Mouse (Mus musculus) MN1 (cell line): ENCODE data around the gene Mcu.

ENCODE experiments used
- DNase-seq: peaks from one replicate; pipeline ENCODE4 v3.0.0-alpha.2; 2016; ENCODE audit warnings: low spot score

The Mcu gene

DNA sequence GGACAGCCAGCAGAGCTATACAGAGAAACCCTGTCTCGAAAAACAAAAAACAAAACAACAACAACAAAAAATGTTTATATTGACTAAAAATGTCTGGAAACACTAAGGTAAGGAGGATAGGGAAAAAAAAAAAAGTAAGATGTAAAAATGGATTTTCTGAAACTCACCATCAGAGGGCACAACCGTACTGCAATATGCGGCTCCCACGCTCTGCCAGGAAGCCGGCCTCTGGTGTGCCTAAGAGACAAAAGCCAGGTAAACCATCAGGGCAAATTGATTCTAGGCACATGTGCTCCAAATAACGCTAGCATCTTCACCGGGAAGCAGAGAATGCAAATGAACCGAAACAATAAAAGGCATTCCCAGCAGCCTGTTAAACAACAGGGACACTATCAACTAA lies 125.6 kb downstream of the Mcu start:
- no peak for DNase-seq

DNA sequence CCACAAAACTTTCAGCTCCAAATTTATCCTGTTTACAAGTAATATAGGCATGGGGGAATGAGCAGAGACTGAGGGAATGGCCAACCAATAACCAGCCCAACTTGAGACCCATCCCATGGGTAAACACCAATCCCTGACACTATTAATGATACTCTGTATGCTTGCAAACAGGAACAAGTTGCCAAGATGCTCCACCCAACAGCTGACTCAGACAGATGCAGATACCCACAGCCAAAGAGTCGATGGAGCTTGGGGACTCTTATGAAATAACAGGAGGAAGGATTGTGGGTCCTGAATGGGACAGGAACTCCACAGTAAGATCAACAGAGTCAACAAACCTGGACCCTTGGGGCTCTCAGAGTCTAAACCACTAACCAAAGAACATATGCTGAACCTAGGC lies 127.1 kb downstream of the Mcu start:
- no peak for DNase-seq

DNA sequence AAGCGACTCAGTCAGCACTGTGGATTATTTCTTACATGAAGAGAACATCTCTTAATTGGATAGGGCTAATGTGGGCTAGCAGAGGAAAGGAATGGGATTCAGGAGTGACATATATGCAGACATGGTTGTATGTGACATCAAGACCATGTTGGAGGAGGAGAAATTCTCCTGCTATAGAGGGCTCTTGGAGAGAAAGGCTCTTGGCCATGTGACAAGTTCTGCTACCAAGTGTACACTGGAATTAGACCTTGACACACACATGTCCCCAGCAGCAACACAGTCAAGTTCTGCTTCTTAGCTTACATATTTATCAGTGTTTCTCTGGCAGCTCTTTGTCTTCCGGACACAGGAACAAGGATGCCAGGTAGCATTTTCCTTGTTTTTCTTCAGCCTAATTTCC lies 129.1 kb downstream of the Mcu start:
- DNase-seq, result no peak

DNA sequence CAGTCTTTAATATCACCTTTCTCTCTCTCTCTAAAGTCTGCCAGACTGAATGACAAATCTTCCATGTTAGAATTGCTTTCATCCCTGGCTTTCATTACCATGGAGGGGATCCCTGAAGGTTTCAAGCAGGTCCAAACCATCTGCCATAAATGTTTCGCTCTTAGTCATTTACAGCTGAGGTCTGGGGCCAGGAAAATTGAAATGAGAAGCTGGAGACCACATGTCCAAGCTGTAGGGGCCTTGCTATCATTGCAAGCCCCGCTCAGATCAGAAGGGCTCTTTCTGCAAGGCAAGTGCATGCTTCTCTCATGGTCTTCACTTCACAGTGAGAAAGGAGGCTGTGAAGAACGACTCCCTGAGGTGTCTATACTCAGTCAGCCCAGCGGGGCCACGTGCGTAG lies 132.2 kb downstream of the Mcu start:
- DNase-seq, result no peak

DNA sequence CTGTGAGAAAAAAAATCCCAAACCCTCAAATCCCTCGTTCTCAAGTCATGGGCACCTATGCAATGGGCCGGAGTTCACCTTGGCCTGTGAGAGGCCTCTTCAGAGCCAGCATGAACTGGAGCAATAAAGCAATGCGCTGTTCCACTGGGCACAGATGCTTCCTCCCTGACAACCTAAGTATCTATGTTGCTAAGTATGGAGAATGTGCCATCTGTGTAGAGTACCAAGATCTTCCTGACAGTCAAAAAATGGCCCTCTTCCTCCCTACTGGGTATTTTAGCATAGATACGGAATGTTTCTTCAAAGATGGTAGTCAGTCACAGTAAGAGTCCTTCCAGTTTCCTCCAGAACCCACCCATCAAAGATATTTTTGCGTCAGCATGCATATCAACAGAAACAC lies 135.1 kb downstream of the Mcu start:
- DNase-seq, result no peak

DNA sequence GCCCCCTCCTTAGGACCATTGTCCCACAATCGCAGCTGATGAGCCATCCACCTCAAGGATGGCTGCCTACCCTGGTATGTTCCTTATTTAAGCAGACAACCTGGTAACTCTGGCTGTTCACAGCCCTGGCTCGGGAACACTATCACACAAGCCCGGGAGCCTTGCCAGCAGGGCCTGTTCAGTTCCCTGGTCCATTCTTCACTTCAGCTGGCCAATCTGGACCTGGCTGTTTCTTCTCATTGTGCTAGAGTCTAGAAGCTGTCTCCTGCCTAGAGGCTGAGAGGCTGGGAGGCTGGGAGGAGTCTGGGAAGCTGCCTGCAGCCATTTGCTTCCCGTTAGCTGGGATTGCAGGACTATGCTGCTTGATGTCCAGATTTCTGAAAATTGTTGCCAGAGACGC lies 146.0 kb downstream of the Mcu start:
- no peak for DNase-seq

DNA sequence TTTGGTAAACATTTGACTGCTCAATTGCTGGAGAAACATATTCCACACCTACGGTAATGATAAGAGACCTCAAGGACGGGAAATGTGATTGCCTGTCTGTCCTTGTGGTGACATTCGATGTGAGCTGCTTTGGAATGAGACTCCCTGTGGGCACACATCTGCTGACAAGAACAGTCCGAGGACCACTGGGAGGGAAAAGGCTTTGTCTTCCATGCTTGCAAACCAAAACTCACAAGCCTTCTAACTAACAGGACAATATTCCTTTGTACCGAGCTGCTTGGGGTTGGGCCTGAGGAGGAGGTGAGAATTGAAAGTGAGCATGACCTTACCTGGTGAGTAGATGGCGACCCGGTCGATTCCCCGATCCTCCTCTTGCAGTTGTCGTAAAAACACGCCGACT lies 149.2 kb downstream of the Mcu start:
- DNase-seq, result no peak

DNA sequence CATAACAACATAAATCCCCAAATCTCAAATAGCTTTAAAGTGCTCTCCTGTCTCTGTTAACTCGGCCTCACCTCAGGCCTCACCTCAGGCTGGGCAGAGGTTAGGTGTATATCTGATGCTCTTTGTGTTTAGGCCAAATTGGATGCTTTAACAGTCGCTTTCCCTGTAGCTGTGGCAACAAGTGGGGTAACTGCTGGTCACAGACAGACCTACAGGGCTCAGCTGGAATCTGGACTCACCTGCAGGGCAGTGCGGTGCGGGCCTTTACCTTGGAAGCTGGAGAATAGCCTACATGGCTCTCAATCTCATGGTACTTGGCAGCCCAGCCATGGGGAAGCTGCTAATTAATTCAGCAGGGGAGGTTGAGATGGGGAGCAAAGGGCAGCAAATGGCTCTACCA lies 149.9 kb downstream of the Mcu start:
- DNase-seq, result no peak

DNA sequence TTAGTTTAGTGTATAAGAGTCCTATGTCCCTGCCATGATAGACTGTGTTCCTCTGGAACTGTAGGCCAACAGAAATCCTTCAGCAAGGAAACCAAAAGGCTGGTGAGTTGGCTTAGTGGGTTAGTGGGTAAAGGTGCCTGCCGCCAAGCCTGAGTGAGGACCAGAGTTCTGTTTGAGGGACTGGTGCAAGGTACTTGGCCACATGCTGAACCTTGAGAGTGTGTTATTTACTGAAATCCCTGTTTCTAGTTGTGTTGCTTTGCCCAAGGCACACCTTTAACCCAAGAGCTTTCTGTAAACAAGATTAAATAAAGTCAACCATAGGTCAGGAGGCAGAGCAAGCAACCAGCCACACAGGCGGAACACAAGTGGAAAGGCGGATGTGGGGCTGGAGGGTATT lies 150.9 kb downstream of the Mcu start:
- DNase-seq, result no peak

DNA sequence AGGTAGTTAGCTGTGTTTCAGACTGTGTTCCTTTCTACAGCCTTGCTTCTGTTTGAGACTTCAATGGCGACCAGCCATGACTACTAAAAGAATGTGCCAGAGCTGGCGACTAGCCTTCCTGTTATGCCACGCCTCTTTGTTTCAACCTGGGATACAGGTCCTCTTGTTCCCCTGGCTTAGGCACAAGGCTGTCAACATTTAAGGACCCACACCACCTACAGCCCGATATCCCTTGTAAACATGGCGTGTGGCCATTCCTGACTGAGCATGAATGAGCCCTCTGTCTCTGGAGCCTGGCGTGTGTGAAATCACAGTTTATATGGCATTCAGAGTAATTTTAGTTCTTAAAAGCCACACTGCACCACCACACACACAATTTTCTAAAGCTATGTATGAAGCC lies 154.2 kb downstream of the Mcu start:
- no peak for DNase-seq

DNA sequence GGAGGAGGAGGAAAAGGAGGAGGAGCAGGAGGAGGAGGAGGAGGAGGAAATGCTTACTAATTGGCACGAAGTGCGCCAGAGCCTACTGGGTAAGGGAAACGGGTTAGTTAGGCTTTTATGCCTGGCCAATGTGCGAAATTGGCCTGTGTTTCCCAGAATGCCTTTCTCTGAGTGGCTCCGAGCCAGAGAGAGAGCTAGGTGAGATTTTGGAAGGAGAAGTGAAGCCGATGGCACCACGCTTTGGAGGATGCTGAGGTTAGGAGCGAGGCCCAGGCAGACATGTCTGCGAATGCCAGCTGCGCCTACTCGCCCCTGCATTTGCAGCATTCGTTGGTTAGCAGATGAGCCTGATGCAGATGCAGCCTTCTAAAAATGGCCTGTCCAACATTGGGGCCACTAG lies 156.7 kb downstream of the Mcu start:
- no peak for DNase-seq

DNA sequence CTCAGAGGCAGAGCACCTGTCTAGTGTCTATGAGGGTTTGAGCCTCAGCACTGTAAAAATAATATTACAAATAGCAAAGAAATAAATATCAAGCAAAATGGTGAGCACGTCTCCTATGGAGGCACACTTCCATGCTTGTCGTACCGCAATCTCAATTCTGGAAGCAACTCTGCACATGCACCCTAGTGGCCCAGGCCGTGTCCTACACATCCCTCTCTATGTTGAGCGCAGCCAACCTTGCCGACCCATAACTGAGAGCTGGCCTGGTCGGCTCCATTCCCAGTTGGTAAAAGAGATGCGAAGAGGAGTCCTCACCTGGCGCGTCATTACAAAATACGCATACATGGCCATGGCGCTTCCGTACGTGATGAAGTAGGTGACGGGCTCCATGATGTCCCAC lies 161.9 kb downstream of the Mcu start:
- no peak for DNase-seq

DNA sequence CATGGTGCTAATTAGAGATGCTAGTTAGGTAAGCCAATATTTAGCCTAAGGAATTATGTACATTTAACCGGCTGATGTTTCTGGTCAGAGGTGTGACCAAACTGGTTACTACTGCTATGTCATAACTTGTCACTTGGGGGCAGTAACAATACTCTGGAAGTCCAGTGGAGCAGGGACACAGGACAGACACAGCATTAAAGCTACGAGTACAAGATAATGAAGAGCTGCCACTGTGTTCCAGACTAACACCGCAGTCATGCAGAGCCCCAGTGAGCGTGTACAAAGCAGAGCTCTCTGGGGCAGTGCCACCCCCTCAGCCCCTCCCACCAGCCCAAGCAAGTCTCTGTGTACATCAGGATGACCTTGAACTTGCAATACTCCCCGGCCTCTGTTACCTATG lies 164.7 kb downstream of the Mcu start:
- peak; percentile 78 for DNase-seq

DNA sequence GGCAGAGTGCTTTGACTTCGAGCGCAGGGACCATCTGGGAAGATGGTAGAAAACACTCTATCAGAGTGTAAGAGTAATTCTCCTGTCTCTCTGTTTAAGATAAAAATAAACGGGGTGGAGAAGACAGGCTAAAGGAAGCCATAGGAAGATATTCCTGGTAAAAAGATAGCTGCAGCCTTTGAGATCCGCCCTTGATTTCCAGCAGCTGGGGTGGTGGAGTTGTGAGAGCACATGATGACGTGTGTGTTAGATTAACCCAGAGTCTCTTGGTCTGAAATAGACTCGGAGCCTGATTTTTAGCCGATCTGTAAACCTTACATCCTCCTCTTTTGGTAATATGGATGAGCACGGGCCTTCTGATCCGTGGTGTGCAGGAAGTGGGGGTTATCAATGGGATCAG lies 168.9 kb downstream of the Mcu start:
- DNase-seq, result no peak

DNA sequence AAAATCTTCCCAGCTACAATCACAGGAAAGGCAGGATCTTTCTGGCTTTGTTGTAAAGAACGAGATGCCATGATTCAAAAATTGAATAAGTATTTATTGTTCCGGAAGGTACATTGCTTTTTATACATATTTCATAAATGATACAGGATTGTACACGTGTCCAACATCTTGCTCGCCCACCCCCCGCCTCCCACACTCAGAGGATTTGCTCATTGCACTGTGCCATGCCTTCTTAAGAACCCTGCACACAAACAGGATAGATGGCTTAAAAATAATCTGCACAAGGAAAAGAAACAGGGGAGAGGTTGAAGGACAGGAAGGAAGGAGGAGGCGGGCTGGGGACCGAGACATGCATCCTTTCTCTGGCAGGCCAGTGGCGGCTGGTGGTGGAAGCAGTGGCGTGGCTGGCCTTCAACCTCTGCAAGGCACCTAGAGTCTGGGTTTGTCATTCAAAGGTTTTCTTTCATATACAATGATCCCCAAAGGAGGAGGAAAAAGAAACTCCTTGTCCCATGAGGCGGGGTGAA lies 169.5 kb downstream of the Mcu start:
- no peak for DNase-seq

DNA sequence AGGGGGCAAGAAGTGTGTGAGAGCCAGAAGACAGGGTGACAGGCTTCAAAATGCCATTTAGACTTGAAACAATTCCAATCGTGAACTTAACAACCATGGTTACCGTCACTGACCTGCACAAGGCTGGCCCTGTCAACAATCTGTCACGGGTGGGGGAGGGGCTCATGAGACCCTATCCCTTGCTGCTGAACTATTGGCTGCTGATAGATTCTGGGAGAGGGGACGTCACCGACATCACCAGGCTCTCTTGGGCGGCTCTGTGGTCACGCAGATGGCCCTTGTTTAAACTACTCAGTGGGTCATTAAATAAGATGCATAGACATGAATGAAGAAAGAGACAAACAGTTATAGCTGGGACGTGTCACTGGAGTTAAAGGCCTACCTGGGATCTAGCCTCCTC lies 171.9 kb downstream of the Mcu start:
- no peak for DNase-seq

DNA sequence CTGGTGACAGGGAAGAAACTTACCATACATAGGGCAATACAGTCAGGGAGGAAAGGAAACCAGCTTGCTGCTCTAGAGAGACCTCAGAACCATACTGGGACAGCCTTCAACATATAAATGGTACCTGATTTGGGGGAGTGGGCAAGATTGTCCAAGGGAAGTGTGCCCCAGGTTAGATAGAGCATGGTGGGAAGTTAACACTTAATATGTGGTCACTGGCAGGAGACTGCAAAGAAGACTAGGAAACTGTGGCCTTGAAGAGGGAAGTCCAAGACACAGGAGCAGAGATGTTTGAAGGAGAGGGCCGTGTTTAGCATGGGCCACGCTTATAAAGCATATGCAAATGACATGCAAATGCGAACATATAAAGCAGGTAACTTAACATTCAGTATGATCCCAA lies 172.4 kb downstream of the Mcu start:
- no peak for DNase-seq

DNA sequence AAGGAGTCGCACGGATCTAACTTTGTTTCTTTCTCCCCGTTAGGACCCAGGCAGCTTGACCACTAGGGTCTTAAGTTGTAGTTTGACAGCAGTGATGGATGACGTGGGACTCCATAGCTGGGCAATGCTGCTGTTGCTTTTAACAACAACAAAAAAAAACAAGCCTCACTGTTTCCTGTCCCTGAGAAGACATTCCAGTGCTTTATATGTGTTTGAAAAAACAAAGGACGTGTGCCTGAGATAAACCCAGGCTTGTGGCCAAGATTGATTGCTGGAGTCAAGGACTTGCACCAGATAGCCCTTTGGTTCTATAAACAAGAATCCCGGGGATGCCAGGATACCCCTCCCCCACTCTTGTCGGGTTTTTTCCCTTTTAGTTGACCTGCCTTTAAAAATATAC lies 173.3 kb downstream of the Mcu start:
- DNase-seq, result no peak

DNA sequence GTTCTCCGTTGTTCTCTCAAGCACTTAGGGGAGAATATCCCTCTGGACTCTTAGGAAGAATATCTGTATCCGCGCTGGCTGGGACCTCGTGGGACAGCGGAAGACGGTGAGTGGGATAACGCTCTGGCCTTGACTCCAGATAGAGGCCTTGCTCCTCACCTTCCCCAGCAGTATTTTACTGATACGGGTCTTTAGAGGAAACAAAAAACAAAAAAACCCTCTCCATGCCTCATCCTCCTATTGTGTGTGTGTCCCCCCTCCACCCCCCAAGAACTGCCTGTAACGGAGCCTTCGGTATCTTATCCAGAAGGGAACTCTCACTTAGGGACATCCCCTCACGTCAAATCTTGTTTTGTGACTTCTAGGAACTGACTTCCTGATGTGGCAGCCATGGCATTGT lies 174.8 kb downstream of the Mcu start, which contains the start of gene Oit3:
Gene Oit3 (minus strand): TSS at position 44 of the 400 bp plus-strand sequence.
- DNase-seq, result no peak

DNA sequence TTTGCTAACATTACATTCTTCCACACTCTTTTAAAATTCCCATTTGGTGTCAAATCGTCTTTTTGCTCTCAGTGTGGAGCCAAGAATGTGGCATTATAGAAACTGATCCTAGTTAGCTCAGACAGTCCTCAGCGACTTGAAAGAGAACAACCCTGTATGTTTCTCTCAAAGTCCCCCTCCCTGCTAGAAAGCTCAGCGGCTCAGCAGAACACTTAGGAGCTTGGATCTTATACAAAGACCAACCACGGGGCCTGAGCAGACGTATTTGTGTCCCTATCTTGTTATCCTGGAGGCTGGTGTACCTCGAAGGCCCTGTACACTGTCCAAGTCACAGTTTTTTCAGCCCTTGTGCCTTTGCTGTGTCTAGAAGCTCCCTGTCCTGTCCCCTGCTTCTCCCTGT lies 176.3 kb downstream of the Mcu start:
- DNase-seq, result no peak

DNA sequence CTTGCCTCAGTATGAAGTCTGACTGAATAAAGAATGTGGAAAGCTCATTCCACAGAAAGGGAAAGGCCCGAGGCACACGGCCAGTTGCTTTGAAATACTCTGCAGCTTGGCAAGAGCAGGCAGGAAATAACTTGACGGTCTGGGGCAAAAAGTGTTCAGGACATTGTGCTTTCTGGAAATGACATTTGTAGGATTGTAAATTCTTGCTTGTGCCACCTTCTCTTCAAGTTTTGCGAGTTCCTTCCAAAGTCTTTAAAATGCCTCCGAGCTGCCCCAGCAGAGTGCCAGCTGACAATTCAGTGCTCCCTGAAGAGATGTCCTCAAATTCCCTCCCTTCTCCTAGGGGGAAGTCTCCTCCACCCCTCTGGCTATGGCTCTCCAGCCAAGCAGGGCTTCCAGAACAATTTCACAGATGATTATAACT lies 177.0 kb downstream of the Mcu start:
- no peak for DNase-seq

DNA sequence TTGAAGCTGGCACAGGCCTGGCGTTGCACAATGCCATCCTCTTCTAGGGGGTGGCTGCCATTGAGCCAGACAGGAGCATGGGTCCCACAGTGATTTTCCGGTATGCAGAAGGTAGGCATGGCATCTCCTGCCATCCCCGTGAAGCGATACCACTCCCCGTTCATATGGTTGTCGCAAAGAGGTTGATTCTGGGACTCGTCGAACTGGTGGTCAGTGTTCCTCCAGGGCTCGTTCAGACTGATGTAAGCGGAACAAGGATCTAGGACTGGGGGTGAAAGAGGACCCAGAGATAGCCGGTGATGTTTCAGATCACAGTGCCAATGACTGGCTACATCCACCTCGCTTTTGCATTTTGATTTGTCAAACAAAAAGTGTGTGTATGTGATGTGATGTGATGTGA lies 177.8 kb downstream of the Mcu start:
- no peak for DNase-seq

DNA sequence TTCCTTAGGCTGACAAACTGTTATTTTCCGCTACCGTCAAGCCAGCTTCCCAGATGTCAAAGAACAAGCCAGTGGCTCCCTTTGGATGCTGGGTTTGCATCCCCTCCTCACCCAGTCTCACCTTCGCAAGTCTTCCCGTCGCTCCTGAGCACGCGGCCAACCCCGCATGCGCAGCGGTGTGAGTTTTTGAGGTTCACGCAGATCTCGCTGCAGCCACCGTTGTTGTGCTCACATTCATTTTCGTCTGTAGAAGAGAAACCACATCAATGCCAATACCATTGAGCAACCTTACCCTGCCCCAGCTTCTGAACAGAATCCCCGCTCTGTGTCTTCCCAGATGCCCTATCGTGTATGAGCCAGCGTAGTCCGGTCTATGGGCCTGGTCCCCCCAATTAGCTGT lies 180.7 kb downstream of the Mcu start:
- no peak for DNase-seq

DNA sequence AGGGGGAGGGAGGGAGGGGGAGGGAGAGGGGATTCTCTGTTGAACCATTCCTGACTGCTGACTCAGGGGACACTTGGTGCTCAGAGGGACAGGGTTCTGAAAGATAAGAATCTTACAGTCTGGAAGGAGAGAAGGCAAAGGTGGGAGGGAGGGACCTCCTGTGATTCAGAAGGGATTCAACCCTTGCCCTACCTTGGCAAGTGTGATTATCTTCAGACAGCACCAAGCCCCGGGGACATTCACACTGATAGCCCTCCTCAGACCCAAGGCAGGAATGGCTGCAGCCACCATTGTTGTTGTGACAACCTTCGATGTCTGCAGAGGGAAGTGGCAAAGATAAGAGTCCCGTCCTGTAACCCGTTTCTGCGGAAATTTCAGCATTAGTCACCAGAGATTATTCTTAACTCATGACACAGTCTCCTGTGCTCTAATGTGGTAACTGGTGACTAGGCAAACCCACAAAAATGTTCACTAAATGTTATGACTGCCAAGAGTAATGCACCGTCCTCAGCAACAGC lies 185.7 kb downstream of the Mcu start:
- peak; percentile 60 for DNase-seq
